Mouse (Mus musculus) MEL (cell line): ENCODE results near the gene 1110008L16Rik.

ENCODE experiments used
- CTCF ChIP-seq, 3 experiments: IDR thresholded peaks in 2 of 3; conservative IDR thresholded peaks in 1 of 3; 2 replicates each; pipeline ENCODE4 v1.5.1; 2011 to 2012; ENCODE audit warnings: low read length in 3 of 3, low read depth in 2 of 3, mild to moderate bottlenecking in 2 of 3, improper control_type of control experiment in 1 of 3, inconsistent platforms in 1 of 3, mixed read lengths in 1 of 3, moderate library complexity in 1 of 3; ENCODE audit not compliant: control insufficient read depth in 1 of 3, insufficient read depth in 1 of 3, poor library complexity in 1 of 3, severe bottlenecking in 1 of 3
- ELF1 ChIP-seq: IDR thresholded peaks from 2 replicates; pipeline ENCODE4 v1.6.1; 2014; ENCODE audit warnings: low read depth, mild to moderate bottlenecking, inconsistent platforms, low read length, improper control_type of control experiment, moderate library complexity
- EP300 ChIP-seq, 2 experiments: IDR thresholded peaks; 2 replicates each; pipeline ENCODE4 v1.6.1; 2011; ENCODE audit warnings: improper control_type of control experiment in 2 of 2, low read length in 2 of 2, low read depth in 1 of 2, mild to moderate bottlenecking in 1 of 2
- GATA1 ChIP-seq: IDR thresholded peaks from 2 replicates; pipeline ENCODE4 v1.6.1; 2011; ENCODE audit warnings: low read depth, low read length, improper control_type of control experiment
- MAFK ChIP-seq: IDR thresholded peaks from 2 replicates; pipeline ENCODE4 v1.6.1; 2011; ENCODE audit warnings: low read depth, mild to moderate bottlenecking, low read length, improper control_type of control experiment, borderline replicate concordance
- MAX ChIP-seq: IDR thresholded peaks from 2 replicates; pipeline ENCODE4 v1.6.1; 2011; ENCODE audit warnings: low read length, improper control_type of control experiment
- POLR2A ChIP-seq, 2 experiments: IDR thresholded peaks; 2 replicates each; pipeline ENCODE4 v1.6.1; 2011 to 2012; ENCODE audit warnings: low read length in 2 of 2, mild to moderate bottlenecking in 2 of 2, control low read depth in 1 of 2, improper control_type of control experiment in 1 of 2, low read depth in 1 of 2, moderate library complexity in 1 of 2; ENCODE audit not compliant: control insufficient read depth in 1 of 2, insufficient read depth in 1 of 2, poor library complexity in 1 of 2
- TCF12 ChIP-seq: IDR thresholded peaks from 2 replicates; pipeline ENCODE4 v1.6.1; 2014; ENCODE audit warnings: low read depth, mild to moderate bottlenecking, inconsistent platforms, low read length, improper control_type of control experiment, moderate library complexity
- UBTF ChIP-seq: IDR thresholded peaks from 2 replicates; pipeline ENCODE4 v1.6.1; 2012; ENCODE audit warnings: low read depth, mild to moderate bottlenecking, inconsistent platforms, low read length, improper control_type of control experiment, moderate library complexity, borderline replicate concordance; ENCODE audit not compliant: insufficient read depth
- USF1 ChIP-seq: IDR thresholded peaks from 2 replicates; pipeline ENCODE4 v1.6.1; 2014; ENCODE audit warnings: low read depth, mild to moderate bottlenecking, inconsistent platforms, low read length, improper control_type of control experiment, moderate library complexity
- ZC3H11A ChIP-seq: IDR thresholded peaks from 2 replicates; pipeline ENCODE4 v1.6.1; 2012; ENCODE audit warnings: low read depth, mild to moderate bottlenecking, inconsistent platforms, low read length, improper control_type of control experiment

- TF ChIP-seq CTCF (IDR thresholded peaks at IDR 0.05 in 2 of 3, conservative IDR thresholded peaks at IDR 0.05 in 1 of 3; ENCODE audit: control insufficient read depth in 1 of 3, insufficient read depth in 1 of 3, low read depth in 2 of 3, low read length in 3 of 3, poor library complexity in 1 of 3, severe bottlenecking in 1 of 3) (no peak), POLR2A (IDR thresholded peaks at IDR 0.05; ENCODE audit: control insufficient read depth in 1 of 2, insufficient read depth in 1 of 2, low read depth in 1 of 2, low read length in 2 of 2, poor library complexity in 1 of 2) (no peak), MAX (no peak), ELF1 (no peak), ZC3H11A (no peak), TCF12 (no peak), GATA1 (no peak), UBTF (no peak), EP300 (IDR thresholded peaks at IDR 0.05; ENCODE audit: low read depth in 1 of 2, low read length in 2 of 2) (no peak), USF1 (no peak), MAFK (no peak)
These were observed 9.4 kb downstream of the 1110008L16Rik start for GRCm38 (mm10) chr12:55308731-55309130.
